Mouse (Mus musculus) cerebellum, adult 9-11 months (tissue): Measurements from ENCODE around the gene Gm28043.
"Not testable (repeated sequence)": the region's sequence is repeated elsewhere in the genome, so short reads cannot be mapped to it uniquely, and the experiment has no call there.

Source experiments
- DNase-seq: peaks from one replicate; pipeline ENCODE4 v3.0.0; 2022

The Gm28043 gene

DNA sequence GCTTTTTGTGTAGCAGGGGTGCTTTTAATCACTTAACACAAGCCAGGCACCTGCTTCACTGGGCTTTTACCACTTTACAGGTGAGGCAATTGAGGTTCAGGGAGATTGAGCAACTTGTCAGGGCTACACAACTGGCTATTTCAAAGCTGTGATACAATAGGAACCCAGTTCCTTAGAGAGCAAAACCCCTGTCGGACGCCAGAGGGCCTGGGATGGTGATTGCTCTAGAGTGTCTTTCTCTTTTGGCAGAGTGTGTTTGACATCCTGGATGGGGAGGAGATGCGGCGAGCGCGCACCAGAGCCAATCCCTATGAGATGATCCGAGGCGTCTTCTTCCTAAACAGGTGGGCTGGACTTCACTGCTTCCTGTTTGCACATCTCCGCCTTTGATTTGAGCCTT lies 67.0 kb downstream of the Gm28043 start:
- DNase-seq = no peak

DNA sequence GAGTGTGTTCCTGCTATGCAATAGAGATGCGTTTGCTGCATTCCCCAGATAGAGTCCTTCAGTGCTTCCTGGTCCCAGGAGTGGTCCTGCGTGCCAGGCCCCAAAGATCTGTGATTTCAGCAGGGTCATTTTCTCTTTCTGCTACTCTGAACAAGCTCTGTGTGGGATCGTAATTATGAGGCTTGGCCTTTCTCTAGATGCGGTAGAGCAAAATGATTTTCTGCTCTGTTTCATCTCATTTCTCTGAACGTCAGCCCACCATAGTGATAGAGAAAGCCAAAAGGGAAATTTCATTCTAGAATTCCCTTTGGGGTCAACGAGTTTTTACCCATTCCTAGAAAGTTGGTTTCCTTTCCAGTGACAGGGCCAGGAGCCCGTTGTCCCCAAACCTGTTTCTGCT lies 67.6 kb downstream of the Gm28043 start:
- DNase-seq = no peak

DNA sequence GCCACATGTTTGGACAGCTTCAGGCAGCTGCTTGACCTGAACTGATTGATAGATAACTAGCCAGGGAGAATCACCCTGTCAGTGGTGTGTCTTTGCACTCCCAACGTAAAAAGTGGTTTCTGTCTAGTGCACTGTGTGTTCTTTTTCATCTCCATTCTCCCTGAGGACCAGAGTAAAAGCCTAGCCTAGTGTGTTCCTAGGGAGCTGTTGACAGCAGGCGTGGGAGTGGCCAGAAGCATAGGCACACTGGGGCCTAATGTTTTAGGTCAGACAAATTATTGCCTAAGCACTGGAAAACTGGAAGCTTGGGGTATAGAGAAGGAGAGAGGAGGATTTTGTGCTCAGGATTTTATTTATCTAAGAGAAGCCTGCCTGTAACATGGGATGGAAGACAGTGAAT lies 68.5 kb downstream of the Gm28043 start:
- no peak for DNase-seq

- DNase-seq = no peak
Measured at GRCm38 (mm10) chr17:29684275-29684674, 69.6 kb downstream of the Gm28043 start.

DNA sequence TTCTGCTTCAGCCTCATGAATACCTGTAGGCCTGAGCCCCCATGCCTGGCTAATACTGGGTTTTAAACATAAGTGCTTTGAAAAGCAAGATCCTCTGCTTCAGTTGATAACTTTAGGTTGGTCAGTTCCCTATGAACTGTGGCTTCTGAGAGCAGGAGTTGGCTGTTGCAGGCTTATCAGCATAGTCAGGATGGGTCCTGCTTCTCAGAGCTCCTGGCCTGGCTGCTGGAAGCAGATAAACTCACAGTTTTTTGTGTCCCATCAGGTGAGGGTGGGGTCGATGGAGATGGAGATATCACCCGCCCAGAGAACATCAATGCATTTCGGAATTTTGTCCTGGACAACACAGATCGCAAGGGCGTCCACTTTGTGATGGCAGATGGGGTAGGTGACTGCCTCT lies 72.1 kb downstream of the Gm28043 start:
- no peak for DNase-seq

- DNase-seq = no peak
Measured at GRCm38 (mm10) chr17:29687373-29687772, 72.7 kb downstream of the Gm28043 start.

DNA sequence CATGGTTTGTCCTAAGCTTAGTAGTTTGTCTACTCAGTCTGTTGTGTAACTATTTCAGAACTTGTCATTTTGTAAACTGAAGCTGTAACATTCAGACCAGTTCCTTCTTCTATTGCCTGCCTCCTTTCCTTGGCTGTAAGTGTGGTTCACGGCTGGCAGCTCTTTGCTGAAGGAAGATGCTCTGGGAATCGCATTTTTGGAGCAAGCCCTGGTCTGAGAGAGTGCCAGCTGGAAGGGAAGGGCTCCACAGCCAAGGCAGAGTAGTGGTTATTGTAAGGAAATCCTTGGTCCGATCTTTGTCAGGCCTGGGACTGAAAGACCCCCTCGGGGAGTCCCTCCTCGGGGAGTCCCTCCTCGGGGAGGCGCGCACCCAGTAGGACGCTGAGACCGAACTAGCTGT lies 73.9 kb downstream of the Gm28043 start:
- DNase-seq = peak; percentile 71

DNA sequence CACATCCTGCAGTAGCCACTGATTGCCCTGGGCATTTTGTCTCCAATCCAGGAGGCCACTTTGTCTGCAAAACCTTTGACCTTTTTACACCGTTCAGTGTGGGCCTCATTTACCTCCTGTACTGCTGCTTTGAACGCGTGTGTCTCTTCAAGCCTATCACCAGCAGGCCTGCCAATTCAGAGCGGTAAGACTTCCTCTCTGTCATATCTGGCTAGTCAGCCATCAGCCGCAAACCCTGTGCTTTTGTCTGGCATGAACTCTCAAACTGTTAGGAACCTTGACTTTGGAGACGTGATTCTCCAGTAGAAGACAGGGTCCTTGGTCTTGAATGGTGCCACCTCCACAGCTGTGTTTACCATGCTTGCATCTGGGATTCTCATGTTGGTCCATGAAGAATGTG lies 75.6 kb downstream of the Gm28043 start:
- no peak for DNase-seq

DNA sequence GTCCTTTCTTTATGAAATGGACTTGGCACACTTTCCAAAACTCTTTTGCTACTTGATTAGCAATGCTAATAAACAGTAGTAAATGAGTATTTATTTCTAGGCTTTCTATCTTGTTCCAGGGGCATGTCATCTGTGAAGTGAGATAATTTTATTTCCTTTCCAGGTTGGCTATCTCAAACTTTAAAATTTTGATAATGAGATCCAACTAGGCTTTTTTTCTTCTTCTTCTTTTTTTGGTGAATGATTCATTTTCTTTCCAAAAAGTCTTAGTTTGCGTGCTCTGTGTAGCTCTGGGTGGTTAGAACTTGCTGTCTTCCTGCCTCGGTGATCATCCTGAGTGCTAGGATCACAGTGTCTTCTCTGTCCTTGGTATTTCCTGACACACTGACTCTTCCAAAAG lies 78.2 kb downstream of the Gm28043 start:
- DNase-seq = no peak

GRCm38 (mm10) chr17:29693571-29693970 lies 78.9 kb downstream of the Gm28043 start:
- DNase-seq = no peak

DNA sequence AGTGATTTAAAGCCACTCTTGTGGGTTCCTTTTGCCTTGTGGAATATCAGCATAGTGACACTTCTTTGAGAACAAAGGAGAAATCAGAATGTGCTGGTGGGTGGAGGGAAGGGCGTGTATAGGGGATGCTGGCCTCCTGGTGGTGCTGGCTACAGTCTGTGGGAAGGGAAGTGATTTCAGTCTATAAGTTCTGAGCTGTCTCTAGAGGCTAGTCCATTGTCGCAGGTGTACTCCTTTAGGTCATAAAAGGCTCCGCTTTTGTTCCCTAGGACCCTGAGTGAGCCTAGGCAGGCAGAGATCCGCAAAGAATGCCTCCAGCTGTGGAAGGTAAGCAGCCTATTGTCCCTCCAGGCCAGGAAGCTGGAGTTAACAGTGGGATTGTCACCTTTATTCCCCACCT lies 79.8 kb downstream of the Gm28043 start:
- DNase-seq = no peak

GRCm38 (mm10) chr17:29696940-29697339 lies 82.3 kb downstream of the Gm28043 start:
- DNase-seq = no peak

DNA sequence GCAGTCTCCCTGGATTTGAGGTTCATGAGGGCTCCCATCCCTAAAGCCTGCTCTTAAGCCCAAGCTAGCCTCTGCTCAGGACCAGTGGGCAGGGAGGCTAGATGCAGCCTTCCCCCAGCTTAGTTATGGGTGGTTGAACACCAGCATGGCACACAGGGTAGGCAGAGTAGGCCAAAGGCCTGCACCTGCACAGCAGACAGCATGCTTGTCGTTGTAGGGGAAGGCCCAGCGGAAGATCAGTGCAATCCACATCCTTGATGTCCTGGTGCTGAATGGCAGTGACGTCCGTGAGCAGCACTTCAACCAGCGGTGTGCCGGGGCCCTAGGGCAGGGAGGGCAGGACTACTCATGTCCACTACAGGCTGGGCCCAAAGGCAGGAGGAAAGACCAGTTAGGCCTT lies 83.7 kb downstream of the Gm28043 start:
- DNase-seq = no peak

- DNase-seq = no peak
Measured at GRCm38 (mm10) chr17:29700573-29700972, 85.9 kb downstream of the Gm28043 start.

DNA sequence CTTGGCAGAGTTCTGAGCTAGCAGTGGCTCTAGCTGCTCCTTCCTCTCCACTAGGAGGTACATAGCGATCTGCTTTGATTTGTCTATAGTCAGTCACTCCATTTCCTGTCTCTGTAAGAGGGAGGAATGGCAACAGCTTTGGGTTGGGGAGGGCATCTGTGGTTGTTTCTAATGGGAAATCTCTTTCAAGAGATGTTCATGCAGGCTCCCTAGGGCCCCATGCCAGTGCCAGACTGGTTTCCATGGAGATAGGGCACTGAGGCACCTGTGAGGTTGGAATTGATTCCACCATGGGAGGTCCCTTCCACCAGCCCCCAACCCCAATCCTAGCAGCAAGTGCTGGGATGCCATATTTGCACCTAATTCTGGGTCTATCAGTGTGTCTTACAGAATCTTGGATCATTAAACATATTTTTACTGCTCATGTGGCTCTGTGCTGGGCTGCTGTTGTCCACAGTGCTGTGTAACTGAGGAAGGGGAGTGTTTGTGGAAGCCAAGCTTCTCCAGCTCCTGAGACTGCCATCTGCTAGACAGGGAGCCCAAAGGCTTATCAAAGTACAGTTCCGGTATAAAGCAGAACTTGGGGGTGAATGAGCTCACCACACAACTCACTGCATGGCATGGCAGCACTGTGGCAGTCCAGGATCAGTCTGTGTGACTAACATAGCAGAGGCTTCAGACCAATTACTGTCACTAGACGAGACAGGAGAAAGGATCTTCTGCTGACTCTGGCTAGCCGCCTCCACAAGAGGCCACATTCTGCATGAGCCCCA lies 88.4 kb downstream of the Gm28043 start:
- no peak for DNase-seq

- peak; percentile 68 for DNase-seq
Measured at GRCm38 (mm10) chr17:29704781-29705180, 90.1 kb downstream of the Gm28043 start.

GRCm38 (mm10) chr17:29705881-29706280 lies 91.2 kb downstream of the Gm28043 start:
- DNase-seq = no peak

DNA sequence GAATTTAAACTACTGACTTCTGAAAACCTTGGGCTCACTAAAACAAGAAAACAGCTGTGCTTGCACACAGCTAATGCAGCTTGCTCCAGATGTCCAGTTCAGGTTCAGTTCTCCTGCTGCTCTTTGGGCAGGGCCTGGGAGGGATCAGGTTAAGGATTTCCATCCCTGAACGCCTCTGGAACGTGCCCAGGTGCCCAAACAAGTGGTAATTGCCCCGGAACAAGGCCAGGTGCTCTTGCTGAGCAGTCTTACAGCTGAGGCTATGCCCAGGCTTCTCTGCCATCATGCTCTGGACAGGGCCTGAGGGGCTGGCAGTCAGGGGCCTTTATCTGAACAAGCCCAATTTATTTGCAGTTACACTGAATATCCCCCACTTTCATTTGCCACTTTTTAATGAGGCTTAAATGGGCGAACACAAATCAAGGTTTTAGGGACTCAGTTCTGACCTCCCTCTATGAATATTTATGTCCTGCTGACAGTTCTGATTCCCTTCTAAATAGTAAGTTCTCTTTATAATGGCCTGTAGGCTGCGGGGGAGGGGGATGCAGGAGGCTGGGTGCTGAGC lies 92.4 kb downstream of the Gm28043 start:
- no peak for DNase-seq

GRCm38 (mm10) chr17:29708783-29709182 lies 94.1 kb downstream of the Gm28043 start:
- no peak for DNase-seq

- DNase-seq = peak; percentile 58
Measured at GRCm38 (mm10) chr17:29710562-29711044, 95.9 kb downstream of the Gm28043 start.

DNA sequence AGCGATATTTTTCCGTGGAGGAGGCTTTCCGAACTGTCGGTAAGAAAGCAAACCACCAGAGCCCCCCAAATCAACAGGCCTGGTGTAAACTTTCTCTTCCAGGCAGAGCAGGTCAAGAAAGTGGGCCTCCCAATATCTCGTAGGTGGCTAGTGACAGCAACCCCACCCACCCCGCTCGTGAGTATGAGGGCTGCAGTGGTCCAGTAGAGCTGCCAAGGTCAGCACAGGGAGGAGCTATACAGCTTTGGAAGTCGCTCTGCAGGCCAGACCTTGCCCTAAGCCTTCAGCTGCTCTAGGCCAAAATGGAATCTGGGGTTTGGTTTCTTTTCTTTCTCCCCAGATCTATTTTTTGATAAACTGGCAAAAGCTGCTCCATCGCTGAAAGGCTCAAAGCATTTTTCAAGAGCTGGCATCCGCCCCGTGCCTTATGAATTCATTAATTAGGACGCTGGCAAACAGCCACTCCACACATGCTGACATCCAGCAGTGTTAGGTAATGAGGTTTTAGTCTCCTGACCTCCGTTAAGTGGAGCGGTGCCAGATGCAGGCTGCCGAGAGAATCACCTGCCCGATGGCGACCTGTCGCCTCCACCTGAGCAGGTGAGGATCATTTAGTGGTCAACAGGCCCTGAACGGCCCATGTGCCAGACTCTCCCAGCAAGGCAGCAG lies 96.5 kb downstream of the Gm28043 start:
- DNase-seq = peak; percentile 93

DNA sequence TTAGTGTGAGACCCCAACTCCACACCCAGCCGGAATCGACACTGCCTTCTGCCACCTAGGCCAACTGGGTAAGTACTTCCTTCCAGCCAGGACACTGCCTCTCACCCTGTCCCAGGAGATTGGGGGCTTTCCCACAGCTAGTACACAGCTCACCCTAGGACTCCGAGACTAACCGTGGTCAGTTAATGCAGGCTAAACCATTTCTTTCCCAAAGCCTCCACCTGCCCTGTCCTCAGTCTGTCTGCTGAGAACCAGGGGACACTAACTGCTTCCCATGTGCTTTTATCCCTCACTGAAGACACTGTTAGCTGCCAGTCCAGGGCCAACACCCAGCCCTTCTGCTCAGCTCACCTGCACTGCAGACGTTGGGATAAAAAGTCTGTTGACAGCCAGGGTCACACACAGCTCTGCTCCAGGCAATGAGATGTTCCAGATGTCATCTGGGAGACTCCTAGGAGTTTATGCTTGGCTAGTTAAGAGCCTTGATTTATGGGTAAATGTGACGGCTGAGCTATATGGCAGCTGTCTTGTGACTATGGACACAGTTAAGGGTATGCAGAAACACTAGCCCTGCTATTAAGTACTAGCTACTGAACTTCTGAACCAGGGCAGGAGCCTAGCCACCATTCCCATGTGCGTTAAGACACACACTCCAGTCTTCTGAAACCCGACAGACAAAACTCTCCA lies 97.2 kb downstream of the Gm28043 start:
- DNase-seq = no peak

DNA sequence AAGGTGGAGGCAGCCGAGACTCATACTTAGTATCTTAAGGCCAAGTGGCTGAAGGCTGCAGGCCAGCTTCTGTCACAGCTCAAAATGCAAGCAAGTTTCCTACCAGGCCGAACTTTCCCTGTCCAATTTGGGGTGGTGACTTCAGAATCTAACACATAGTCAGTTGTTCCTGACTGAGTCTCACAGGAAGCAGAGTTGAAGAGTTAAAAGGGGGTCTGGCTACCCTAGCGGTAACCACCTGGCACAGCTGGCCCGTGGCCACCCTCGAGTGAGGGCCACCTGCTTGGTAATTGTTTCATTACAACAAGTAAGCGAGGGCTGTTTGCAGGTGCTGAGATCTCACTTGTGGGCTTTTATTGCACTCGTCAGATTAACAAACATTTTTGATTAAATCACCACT lies 97.9 kb downstream of the Gm28043 start:
- peak; percentile 59 for DNase-seq

GRCm38 (mm10) chr17:29713734-29714133 lies 99.1 kb downstream of the Gm28043 start:
- DNase-seq = not testable (repeated sequence)
